Mouse (Mus musculus): ENCODE results near the gene Dgcr6.

DNA sequence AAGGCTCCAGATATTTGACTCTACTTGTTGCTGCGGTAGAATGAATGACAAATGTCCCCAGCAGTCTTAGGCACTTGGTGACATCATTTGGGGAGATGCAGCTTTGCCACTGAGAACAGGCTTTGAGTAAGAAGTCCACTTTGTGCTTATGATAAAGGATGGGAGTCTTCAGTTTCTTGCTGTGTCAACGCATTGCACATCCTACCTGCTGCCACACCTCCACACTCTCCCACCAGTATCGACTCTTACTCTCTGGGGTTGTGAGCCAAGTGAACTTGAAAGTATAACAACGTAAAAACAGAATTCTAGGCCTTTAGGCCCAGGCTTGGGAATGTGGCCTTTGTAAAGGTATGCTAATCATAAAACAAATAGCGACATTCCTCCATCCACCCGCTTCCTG, 41.6 kb upstream of the Dgcr6 start:
- no peak for TF ChIP-seq GATA1 (IDR thresholded peaks at IDR 0.05; ENCODE audit: borderline replicate concordance, low read length)
- TF ChIP-seq CTCF (IDR thresholded peaks at IDR 0.05; ENCODE audit: low read depth, low read length) = no peak
- no peak for TF ChIP-seq POLR2AphosphoS5 (IDR thresholded peaks at IDR 0.05; ENCODE audit: insufficient replicate concordance, low read depth, low read length)
- no peak for TF ChIP-seq TAL1 (conservative IDR thresholded peaks at IDR 0.05; ENCODE audit: low read depth, low read length)

Measured in G1E (cell line).